Mouse (Mus musculus): ENCODE results near the gene Kctd11.
"Not testable (repeated sequence)": the region's sequence is repeated elsewhere in the genome, so short reads cannot be mapped to it uniquely, and the experiment has no call there.

The Kctd11 gene

GRCm38 (mm10) chr11:69880506-69880852 lies 727 bp downstream of the Kctd11 start:
- peak; percentile 73 for DNase-seq

DNA sequence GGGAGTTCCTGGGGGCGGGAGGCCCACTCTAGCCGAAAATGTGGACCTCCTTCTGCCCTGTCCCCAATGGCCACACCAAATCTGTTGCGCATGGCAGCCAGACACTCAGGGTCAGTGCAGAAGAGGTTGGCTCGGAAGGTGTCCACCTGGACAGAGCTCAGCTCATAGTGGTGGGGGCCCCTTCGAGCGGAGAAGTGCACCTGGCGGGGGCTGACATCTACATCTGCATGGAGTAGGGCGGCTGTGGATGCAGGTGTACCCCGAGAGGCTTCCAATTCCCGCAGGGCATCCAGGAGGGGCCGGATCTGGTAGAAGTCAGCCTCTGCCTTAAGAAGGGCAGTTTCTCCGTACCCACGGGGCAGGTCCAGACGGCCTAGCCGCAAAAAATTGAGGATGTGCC lies 1.5 kb downstream of the Kctd11 start:
- no peak for DNase-seq

- no peak for DNase-seq
These were observed 2.3 kb downstream of the Kctd11 start for GRCm38 (mm10) chr11:69878952-69879351.

DNA sequence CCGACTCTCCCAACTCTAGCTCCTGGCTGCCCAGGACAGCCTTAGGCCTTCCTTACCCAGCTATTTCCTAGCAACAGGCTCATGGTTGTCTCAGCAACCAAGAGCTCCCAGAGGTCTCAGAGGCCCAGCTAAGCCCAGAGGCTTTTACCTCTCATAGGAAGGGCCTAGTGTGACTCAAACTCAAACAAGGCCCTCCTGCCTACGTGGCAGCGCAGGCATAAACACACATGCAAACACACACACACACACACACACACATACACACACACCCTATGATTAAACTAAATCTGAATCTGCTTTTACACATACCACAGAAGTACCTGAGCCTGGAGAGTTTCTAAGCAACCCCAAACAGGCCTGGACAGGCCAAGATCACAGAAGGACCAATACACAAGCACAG lies 2.8 kb downstream of the Kctd11 start:
- DNase-seq: no peak

DNA sequence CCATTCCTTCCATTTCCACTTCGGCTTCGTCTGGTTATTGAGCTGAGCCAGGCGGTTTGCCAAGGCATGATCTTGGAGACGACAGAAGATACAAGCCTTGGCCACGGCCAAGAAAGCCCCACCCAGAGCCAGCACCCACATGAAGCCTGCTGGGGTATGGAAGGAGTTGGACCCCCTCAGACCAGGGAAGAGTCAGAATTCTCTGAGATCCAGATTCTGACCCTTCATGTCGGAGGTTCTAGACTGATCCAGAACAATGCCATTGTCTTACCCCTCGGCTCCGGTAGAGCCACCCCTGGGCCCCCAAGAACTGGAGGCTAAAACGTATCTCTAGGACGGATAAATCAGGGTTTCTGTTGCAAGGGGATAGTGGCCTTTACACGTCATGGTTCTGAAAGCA lies 3.3 kb downstream of the Kctd11 start, which contains the start of gene Tmem95:
TSS of gene Tmem95 (minus strand) at position 141 of the 400 bp plus-strand sequence.
- no peak for DNase-seq

DNA sequence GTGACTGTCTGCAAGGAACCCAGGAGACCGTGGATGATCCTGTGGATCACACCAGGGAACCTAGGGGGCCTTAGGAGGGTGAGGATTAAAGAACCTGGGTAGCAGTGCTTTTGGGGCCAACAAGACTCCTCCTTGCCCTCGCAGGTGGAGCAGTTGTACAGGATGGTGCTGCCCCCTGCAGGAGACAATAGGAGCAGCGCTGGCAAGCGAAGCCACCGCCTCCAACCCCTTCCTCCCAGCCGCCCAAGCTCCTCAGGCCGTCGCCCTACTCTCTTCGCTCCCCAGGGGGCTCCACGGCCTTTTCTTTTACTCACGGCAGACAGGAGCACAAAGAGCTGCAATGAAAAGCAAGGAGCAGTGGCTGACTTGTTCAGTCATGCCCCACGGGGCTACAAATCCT lies 4.3 kb downstream of the Kctd11 start:
- peak; percentile 91 for DNase-seq

DNA sequence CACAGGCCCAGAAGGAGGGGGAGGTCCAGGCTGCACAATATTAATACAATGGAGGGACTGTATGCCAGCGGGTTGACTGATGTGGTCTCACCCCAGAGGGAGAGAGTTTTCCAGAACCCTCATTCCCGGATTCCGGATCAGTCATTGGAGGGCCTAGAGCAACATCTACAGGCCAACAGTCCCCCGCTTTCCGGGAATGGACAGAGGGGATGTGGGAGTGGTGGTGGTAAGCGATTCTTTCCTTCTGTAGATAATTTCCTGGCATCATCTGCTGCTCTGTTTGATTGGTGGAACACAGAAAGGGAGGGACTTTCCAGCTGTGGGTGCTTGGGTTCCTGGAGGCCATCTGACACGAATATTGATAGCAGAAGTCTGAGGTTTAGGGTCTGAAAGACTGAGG lies 5.0 kb downstream of the Kctd11 start:
- no peak for DNase-seq

GRCm38 (mm10) chr11:69872451-69872850 lies 8.8 kb downstream of the Kctd11 start:
- DNase-seq: no peak

DNA sequence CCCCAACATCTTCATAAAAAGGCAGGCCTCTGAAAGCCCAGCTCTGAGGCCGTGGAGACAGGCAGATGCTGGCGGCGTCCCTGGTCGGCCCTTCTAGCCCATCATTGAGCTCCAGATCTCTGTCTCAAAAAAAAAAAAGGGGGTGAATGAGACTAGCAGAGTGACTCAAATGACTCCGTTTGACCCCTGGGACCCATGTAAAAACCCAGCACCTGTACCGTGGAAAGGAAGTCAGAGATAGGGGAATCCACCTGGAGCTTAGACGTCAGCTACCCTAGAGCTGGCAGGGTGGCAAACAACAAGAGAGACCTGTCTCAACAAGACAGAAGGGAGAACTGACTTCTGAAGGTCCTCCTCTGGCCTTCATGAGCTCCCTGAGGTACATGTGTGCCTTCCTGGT lies 9.4 kb downstream of the Kctd11 start:
- no peak for DNase-seq

GRCm38 (mm10) chr11:69870289-69871069 lies 10.7 kb downstream of the Kctd11 start:
- no peak for DNase-seq

DNA sequence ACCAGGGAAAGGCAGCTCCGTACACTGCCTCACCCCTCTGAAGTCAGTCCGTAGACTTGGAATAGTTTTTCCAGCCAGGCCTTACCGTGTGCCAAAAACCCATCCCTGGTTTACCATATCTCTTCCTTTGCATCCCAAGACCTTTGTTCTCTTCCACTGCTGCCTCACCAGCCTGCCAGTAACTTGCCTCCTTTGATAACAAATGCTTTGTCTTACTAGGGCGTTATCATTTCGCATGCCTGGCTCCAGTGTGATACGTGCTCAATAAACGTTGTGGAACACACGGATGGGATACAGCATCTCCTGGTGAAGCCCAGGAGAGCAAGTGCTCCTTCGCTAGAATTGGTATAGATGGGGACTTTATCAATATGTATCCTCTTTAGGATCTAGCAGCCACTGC lies 13.9 kb downstream of the Kctd11 start:
- no peak for DNase-seq

- DNase-seq: no peak
These were observed 15.6 kb downstream of the Kctd11 start for GRCm38 (mm10) chr11:69865561-69865960.

GRCm38 (mm10) chr11:69864138-69864860 lies 16.9 kb downstream of the Kctd11 start:
- no peak for DNase-seq

DNA sequence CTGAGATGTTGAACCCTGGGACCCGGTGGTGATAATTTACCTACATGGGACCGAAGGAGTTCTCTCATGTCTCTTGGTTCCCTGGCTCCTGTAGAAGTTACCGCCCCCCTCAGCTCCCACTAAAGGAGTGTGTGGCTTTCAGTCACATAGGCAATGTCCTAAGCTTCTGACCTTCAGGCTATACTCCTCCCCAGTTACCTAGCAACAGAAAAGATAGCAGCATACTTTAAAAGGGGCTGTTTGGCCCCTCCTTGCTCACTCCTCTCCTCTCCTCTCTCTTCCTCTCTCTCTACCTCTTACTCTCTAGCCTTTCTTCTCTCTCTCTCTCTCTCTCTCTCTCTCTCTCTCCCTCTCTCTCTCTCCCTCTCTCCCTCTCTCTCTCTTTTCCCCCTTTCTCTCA lies 17.5 kb downstream of the Kctd11 start:
- not testable (repeated sequence) for DNase-seq

DNA sequence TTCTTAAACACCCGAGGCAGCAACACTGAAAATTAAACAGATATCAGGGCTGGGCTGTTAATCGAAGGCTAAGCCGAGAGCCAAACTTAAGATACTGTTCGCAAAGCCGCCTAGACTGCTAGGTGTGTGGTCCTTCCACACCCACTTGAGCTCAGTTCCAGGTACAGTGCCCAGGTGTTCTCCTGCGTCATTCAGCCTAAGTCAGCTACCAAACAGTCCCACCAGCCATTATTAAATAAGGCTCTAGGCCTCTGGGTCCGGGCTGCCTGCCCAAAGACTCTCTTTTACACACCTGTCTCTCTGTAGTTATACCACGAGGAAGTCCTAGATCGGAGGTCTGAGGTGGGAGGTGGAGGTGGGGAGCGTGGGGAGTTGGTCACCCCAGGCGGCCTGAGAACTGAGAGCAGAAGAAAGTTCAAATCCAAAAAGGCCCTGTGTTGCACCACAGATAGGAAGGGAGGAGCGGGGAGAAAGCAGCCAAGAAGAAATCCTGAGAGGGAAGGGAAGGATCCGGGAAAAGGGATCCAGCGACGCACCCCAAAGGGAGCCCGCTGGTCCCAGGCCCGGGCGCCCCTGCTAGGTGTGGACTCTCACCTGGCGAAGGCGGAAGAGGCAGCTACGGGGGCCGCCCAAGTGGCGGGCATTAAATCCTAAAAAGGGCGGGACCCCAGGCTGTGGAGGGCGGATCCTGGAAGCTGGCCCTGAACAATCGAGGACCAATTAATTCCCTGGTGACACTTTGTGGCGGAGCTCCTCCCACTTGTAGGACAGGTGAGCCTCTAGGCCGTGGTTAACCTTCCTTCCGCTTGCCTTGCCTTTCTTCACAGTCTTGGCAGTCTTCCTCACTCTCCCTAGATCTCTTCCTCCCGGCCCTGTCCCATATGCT lies 22.9 kb downstream of the Kctd11 start, which contains the start of gene Tnk1:
TSS of gene Tnk1 (minus strand) at position 618 of the 886 bp plus-strand sequence.
- no peak for DNase-seq

DNA sequence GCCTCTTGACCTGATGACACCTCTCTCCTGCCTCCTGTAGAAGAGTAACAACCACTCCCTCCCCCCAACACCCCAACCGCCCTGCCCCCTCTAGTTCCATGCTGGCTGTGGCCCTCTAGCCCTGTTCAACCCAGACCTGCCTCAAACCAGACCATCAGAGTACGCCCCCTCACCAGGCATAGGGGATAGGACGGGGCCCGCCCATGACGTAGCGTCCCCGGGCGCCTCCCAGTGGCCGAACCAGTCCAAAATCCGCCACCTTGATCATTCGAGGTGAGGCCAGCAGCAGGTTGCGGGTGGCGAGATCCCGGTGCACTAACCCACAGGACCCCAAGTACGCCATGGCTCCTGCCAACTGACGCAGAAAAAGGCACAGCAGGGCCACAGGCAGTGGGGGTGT lies 25.9 kb downstream of the Kctd11 start:
- DNase-seq: peak; percentile 70

DNA sequence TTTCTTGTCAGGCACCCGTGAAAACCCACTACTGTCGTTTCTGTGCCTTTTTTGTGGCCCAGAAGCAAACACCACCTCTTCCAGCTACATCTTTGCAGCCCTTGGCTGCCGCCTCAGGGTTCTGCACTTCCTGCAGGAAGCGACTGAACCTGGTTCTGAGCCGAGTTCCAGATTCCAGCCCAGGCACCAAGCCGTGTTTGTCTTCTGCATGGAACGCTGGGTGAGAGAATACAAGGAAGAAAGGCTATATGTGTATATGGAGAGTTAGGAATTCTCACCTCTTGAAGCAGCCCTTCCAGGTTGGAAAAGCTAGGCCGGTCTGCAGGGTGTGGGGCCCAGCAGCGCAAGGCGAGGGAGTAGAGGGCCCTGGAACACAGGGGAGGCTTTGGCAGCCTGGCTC lies 26.5 kb downstream of the Kctd11 start:
- DNase-seq: no peak

- DNase-seq: peak; percentile 24
These were observed 27.2 kb downstream of the Kctd11 start for GRCm38 (mm10) chr11:69853994-69854393.

GRCm38 (mm10) chr11:69850754-69851153 lies 30.5 kb downstream of the Kctd11 start:
- DNase-seq: no peak

- no peak for DNase-seq
These were observed 31.3 kb downstream of the Kctd11 start for GRCm38 (mm10) chr11:69849884-69850283.

GRCm38 (mm10) chr11:69849128-69849527 lies 32.1 kb downstream of the Kctd11 start:
- no peak for DNase-seq

- no peak for DNase-seq
These were observed 33.2 kb downstream of the Kctd11 start for GRCm38 (mm10) chr11:69848021-69848420.

Measured in retina, postnatal 1 day (tissue).